Mouse (Mus musculus): ENCODE results near the gene Shroom3. TPM values are rescaled to one million over a fixed set of nuclear protein-coding genes. Genes with fewer than 3 reads are reported as not detected.

Gene Shroom3
- polyA plus RNA-seq, 1 experiment from 2014 or later, result 8.0 TPM

- 76% methylated on average over 7 of the region's 7 CpGs for WGBS
- H3K27ac ChIP-seq (ENCODE audit: low read depth, low read length), result no peak overlapping the region
- H3K9me3 ChIP-seq (ENCODE audit: control insufficient read depth), result no peaks in the 10 kb centered on the region
- no peaks in the 10 kb centered on the region for H3K27me3 ChIP-seq (replicated peaks; ENCODE audit: control insufficient read depth, insufficient read depth, low read length)
- no peak overlapping the region for H3K4me2 ChIP-seq (replicated peaks; ENCODE audit: low read depth)
- no peaks in the 10 kb centered on the region for H3K36me3 ChIP-seq (ENCODE audit: control insufficient read depth, insufficient read depth)
- no peak for TF ChIP-seq CTCF (IDR thresholded peaks at IDR 0.05; ENCODE audit: low read depth)
- H3K4me3 ChIP-seq (ENCODE audit: low read depth, low read length), result no peak overlapping the region
- no peaks in the 10 kb centered on the region for H3K4me1 ChIP-seq (replicated peaks; ENCODE audit: control insufficient read depth, insufficient read depth, low read length)
- H3K9ac ChIP-seq (ENCODE audit: low read depth, low read length), result no peak overlapping the region
- no peak for ATAC-seq
Observed at GRCm38 (mm10) chr5:92857177-92857576, 173.9 kb downstream of the Shroom3 start.

- H3K4me3 ChIP-seq (ENCODE audit: low read depth, low read length), result no peak overlapping the region
- no peak for TF ChIP-seq CTCF (IDR thresholded peaks at IDR 0.05; ENCODE audit: low read depth)
- no peak overlapping the region for H3K27ac ChIP-seq (ENCODE audit: low read depth, low read length)
- H3K4me2 ChIP-seq (replicated peaks; ENCODE audit: low read depth), result no peak overlapping the region
- H3K9me3 ChIP-seq (ENCODE audit: control insufficient read depth), result no peaks in the 10 kb centered on the region
- H3K9ac ChIP-seq (ENCODE audit: low read depth, low read length), result no peak overlapping the region
- no peaks in the 10 kb centered on the region for H3K36me3 ChIP-seq (ENCODE audit: control insufficient read depth, insufficient read depth)
- no peaks in the 10 kb centered on the region for H3K27me3 ChIP-seq (replicated peaks; ENCODE audit: control insufficient read depth, insufficient read depth, low read length)
- H3K4me1 ChIP-seq (replicated peaks; ENCODE audit: control insufficient read depth, insufficient read depth, low read length), result no peaks in the 10 kb centered on the region
- no peak for ATAC-seq
- 87% methylated on average over 3 of the region's 3 CpGs for WGBS
Observed at GRCm38 (mm10) chr5:92858104-92858503, 174.9 kb downstream of the Shroom3 start.

GRCm38 (mm10) chr5:92858576-92858975 lies 175.3 kb downstream of the Shroom3 start:
- Histone ChIP-seq H3K36me3 (ENCODE audit: control insufficient read depth, insufficient read depth) (no peaks in the 10 kb centered on the region), H3K4me2 (replicated peaks; ENCODE audit: low read depth) (no peak overlapping the region), H3K9ac (ENCODE audit: low read depth, low read length) (no peak overlapping the region), H3K27me3 (replicated peaks; ENCODE audit: control insufficient read depth, insufficient read depth, low read length) (no peaks in the 10 kb centered on the region), H3K9me3 (ENCODE audit: control insufficient read depth) (no peaks in the 10 kb centered on the region), H3K4me1 (replicated peaks; ENCODE audit: control insufficient read depth, insufficient read depth, low read length) (no peaks in the 10 kb centered on the region), H3K4me3 (ENCODE audit: low read depth, low read length) (no peak overlapping the region), H3K27ac (ENCODE audit: low read depth, low read length) (no peak overlapping the region)
- no peak for TF ChIP-seq CTCF (IDR thresholded peaks at IDR 0.05; ENCODE audit: low read depth)
- 97% methylated on average over 4 of the region's 4 CpGs for WGBS
- no peak for ATAC-seq

- Histone ChIP-seq H3K4me3 (ENCODE audit: low read depth, low read length) (no peak overlapping the region), H3K36me3 (ENCODE audit: control insufficient read depth, insufficient read depth) (no peaks in the 10 kb centered on the region), H3K27me3 (replicated peaks; ENCODE audit: control insufficient read depth, insufficient read depth, low read length) (no peaks in the 10 kb centered on the region), H3K27ac (ENCODE audit: low read depth, low read length) (no peak overlapping the region), H3K4me2 (replicated peaks; ENCODE audit: low read depth) (no peak overlapping the region), H3K9me3 (ENCODE audit: control insufficient read depth) (no peaks in the 10 kb centered on the region), H3K9ac (ENCODE audit: low read depth, low read length) (no peak overlapping the region), H3K4me1 (replicated peaks; ENCODE audit: control insufficient read depth, insufficient read depth, low read length) (no peaks in the 10 kb centered on the region)
- no peak for ATAC-seq
- no peak for TF ChIP-seq CTCF (IDR thresholded peaks at IDR 0.05; ENCODE audit: low read depth)
- 42% methylated on average over 10 of the region's 10 CpGs for whole genome bisulfite sequencing
Observed at GRCm38 (mm10) chr5:92861416-92862112, 178.3 kb downstream of the Shroom3 start.

- H3K4me3 ChIP-seq (ENCODE audit: low read depth, low read length), result no peak overlapping the region
- no peak overlapping the region for H3K27ac ChIP-seq (ENCODE audit: low read depth, low read length)
- no peak for ATAC-seq
- H3K9me3 ChIP-seq (ENCODE audit: control insufficient read depth), result no peaks in the 10 kb centered on the region
- no peaks in the 10 kb centered on the region for H3K27me3 ChIP-seq (replicated peaks; ENCODE audit: control insufficient read depth, insufficient read depth, low read length)
- H3K36me3 ChIP-seq (ENCODE audit: control insufficient read depth, insufficient read depth), result no peaks in the 10 kb centered on the region
- H3K9ac ChIP-seq (ENCODE audit: low read depth, low read length), result no peak overlapping the region
- 79% methylated on average over 4 of the region's 4 CpGs for WGBS
- TF ChIP-seq CTCF (IDR thresholded peaks at IDR 0.05; ENCODE audit: low read depth), result no peak
- no peak overlapping the region for H3K4me2 ChIP-seq (replicated peaks; ENCODE audit: low read depth)
- no peaks in the 10 kb centered on the region for H3K4me1 ChIP-seq (replicated peaks; ENCODE audit: control insufficient read depth, insufficient read depth, low read length)
Observed at GRCm38 (mm10) chr5:92865090-92865489, 181.9 kb downstream of the Shroom3 start.

- Histone ChIP-seq H3K9ac (ENCODE audit: low read depth, low read length) (no peak overlapping the region), H3K4me1 (replicated peaks; ENCODE audit: control insufficient read depth, insufficient read depth, low read length) (no peaks in the 10 kb centered on the region), H3K27ac (ENCODE audit: low read depth, low read length) (no peak overlapping the region), H3K27me3 (replicated peaks; ENCODE audit: control insufficient read depth, insufficient read depth, low read length) (no peaks in the 10 kb centered on the region), H3K4me2 (replicated peaks; ENCODE audit: low read depth) (no peak overlapping the region), H3K36me3 (ENCODE audit: control insufficient read depth, insufficient read depth) (no peaks in the 10 kb centered on the region), H3K4me3 (ENCODE audit: low read depth, low read length) (no peak overlapping the region), H3K9me3 (ENCODE audit: control insufficient read depth) (no peaks in the 10 kb centered on the region)
- ATAC-seq, result no peak
- no peak for TF ChIP-seq CTCF (IDR thresholded peaks at IDR 0.05; ENCODE audit: low read depth)
- WGBS, result 71% methylated on average over 8 of the region's 8 CpGs
Observed at GRCm38 (mm10) chr5:92866546-92866945, 183.3 kb downstream of the Shroom3 start.
